Mouse (Mus musculus) neural tube, embryonic 12.5 days (tissue): ENCODE measurements around the gene Stx2. TPM values are rescaled to one million over a fixed set of nuclear protein-coding genes. Genes with fewer than 3 reads are reported as not detected.
A peak's percentile ranks its signal among the peaks of the same experiment; 100 is the strongest.

Source experiments
- ATAC-seq: fragments of 200-750 bp; cut with Nextera tagmentation; 2 replicates; pipeline ENCODE4 v1.8.0; 2017; ENCODE audit warnings: low read depth, mild to moderate bottlenecking, moderate TSS enrichment, moderate library complexity; ENCODE audit not compliant: low FRiP score
- H3K27ac ChIP-seq: fragments of 300-500 bp; sonication (generic); 2 replicates; pipeline ENCODE4 v1.5.1; 2016
- H3K27me3 ChIP-seq: fragments of 300-500 bp; sonication (generic); replicated peaks from 2 replicates; pipeline ENCODE4 v1.6.1; 2016; ENCODE audit warnings: mild to moderate bottlenecking
- H3K36me3 ChIP-seq: fragments of 300-500 bp; sonication (generic); 2 replicates; pipeline ENCODE4 v1.6.1; 2016; ENCODE audit warnings: mild to moderate bottlenecking
- H3K4me1 ChIP-seq: fragments of 300-500 bp; sonication (generic); 2 replicates; pipeline ENCODE4 v1.6.1; 2016
- H3K4me2 ChIP-seq: fragments of 300-500 bp; sonication (generic); replicated peaks from 2 replicates; pipeline ENCODE4 v1.6.1; 2016; ENCODE audit warnings: mild to moderate bottlenecking
- H3K4me3 ChIP-seq: fragments of 300-500 bp; sonication (generic); 2 replicates; pipeline ENCODE4 v1.5.1; 2016
- H3K9ac ChIP-seq: fragments of 300-500 bp; sonication (generic); 2 replicates; pipeline ENCODE4 v1.6.1; 2016; ENCODE audit warnings: mild to moderate bottlenecking
- H3K9me3 ChIP-seq: fragments of 300-500 bp; sonication (generic); 2 replicates; pipeline ENCODE4 v1.6.1; 2016; ENCODE audit warnings: mild to moderate bottlenecking
- WGBS: fragments of 180-500 bp; shearing (Covaris S2); methylation state at CpG from one replicate; pipeline ENCODE4 v1.1.7; 2016; 5-methylcytosine and 5-hydroxymethylcytosine counted together
- polyA plus RNA-seq: library from polyadenylated mRNA; unstranded; fragments of >200 nt; fragmentation: Nextera tagmentation; extraction: Ambion mirVana; gene quantifications from 2 replicates; pipeline ENCODE4 v1.2.1, GENCODE M21; 2016

Stx2 gene
- polyA plus RNA-seq, result 29.9 and 37.0 TPM in 2 replicates

DNA sequence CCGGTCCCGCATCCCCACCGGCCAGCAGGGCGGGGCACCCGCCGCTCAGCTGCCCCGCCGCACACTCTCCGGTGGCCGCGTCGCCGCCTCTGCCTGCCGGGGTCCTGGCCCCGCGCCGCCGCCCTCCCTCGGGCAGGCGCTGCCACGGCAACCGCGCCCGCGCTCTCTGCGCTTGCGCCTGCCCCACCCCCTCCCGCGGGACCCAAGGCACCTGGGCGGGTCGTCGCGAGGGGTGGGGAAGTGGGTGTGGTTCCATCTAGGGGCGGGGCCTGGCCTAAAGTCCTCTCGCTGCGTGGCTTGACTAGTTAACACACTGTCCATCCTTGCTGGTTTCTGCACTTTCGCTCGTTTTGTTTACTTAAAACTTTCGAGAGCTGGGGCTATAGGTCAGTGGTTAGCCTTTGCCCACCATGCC lies at the start of gene Stx2:
Stx2 (minus strand) TSS at position 163 of the 415 bp plus-strand sequence.
- H3K9me3 ChIP-seq, result no peaks in the 10 kb centered on the region

DNA sequence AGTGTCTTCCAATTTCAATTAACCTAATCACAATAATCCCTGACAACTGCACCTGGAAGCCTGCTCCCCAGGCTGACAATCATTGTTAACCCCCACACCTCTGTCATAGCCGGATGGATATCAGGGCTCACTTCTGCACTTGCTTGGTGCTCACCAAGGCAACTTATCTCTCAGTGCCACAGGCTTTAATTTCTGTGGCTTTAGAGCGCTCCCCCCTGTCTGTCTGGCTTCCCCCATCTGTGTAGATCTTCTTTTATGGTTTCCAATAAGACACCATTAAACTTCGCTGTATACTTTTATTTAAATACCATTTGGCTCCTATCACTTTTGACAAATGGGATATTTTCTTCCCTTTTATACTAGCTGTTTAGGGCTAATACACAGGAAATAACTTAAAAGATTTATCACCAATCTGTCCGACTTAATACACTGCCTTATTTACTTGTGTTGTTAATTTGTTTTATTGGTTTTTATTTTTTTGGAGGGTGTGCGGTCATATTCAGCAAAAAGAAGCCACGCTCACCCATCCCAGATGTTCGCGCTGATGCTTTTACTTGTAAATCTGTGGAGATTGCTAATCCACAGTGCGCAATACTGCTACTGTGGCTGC lies 46.4 kb upstream of the Stx2 start:
- Histone ChIP-seq H3K27ac (no peak overlapping the region), H3K4me2 (no peak overlapping the region), H3K9ac (no peak overlapping the region), H3K27me3 (no peaks in the 10 kb centered on the region), H3K4me3 (no peak overlapping the region), H3K9me3 (no peaks in the 10 kb centered on the region), H3K36me3 (no peaks in the 10 kb centered on the region), H3K4me1 (peaks cover 6% of the 10 kb centered on the region; the same call in 1 of the 2 replicates)
- WGBS, result 86% methylated on average over 9 of the region's 9 CpGs
- ATAC-seq, result no peak

More for the DNA sequence above, at the start of gene Stx2:
- peaks cover 7% of the 10 kb centered on the region for H3K4me1 ChIP-seq
- no peaks in the 10 kb centered on the region for H3K27me3 ChIP-seq
- peak within 1 kb of the TSS; percentile 85 for H3K4me2 ChIP-seq
- under 1% methylated on average over 39 of the region's 39 CpGs for WGBS
- no peaks in the 10 kb centered on the region for H3K36me3 ChIP-seq
- peak within 1 kb of the TSS; percentile 78 for H3K9ac ChIP-seq
- H3K27ac ChIP-seq, result no peak within 1 kb of the TSS; the same call in 1 of the 2 replicates
- H3K4me3 ChIP-seq, result peak within 1 kb of the TSS; percentile 70
- ATAC-seq, result peak; percentile 90

DNA sequence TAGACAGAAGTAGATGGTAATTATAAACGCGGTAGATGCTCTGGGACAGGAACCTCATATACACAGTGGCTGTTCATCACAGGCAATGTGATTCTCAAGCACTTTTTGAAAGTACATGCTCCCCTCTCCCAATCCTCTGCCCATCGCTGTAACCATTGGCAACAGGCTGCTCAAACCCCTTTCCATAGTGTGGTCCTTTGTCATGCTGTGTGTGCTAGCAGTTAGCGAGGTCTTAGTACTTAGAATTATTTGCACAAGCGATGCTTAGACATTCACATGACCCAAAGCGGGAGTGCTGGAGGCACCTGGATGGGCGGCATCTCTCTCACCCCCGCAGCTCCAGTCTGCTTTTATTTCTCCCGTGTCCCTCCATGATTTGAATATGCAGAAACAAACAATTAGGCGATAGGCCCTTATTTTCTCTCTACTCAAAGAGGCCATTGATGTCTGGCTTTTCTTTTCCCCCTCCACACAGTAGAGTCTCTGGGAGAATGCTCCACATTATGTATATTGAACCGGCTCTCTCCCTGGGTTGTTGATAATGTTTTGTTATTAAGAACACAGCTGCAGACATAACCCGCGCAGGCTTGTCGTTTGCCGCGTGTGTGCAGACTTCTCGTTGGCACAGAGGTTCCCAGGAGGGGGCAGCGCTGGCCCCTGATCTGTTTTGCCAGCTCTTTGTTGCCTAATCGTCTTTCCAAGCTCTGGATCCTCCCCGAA lies 44.4 kb upstream of the Stx2 start:
- WGBS, result 25% methylated on average over 20 of the region's 20 CpGs
- H3K4me3 ChIP-seq, result no peak overlapping the region
- no peaks in the 10 kb centered on the region for H3K36me3 ChIP-seq
- H3K4me1 ChIP-seq, result peaks cover 6% of the 10 kb centered on the region; the same call in 1 of the 2 replicates
- H3K4me2 ChIP-seq, result peak overlapping the region; percentile 36; the same call in 1 of the 2 replicates
- peak; percentile 80 for ATAC-seq
- 0 out of 2 replicates have a peak overlapping the region, but pooled peaks have one; percentile 6 for H3K27ac ChIP-seq
- no peaks in the 10 kb centered on the region for H3K27me3 ChIP-seq
- no peak overlapping the region for H3K9ac ChIP-seq
- H3K9me3 ChIP-seq, result no peaks in the 10 kb centered on the region

DNA sequence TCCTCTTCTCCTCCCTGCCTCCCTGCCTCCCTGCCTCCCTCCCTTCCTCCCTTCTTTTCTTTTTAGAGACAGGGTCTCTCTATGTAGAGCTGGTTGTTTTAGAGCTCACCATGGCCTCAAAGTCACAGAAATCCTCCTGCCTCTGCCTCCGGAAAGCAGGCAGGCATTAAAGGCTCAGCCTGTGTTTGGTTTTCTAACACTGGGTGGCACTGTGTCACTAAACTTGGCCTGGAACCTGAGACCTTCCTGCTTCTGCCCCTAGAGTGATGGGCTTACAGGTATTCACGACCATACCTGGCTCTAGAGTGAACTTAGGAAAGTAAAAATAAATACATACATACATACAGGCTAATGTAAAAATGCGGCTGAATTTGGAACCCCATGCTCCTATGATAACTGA lies 43.5 kb upstream of the Stx2 start:
- H3K27ac ChIP-seq, result no peak overlapping the region
- 90% methylated on average over 3 of the region's 3 CpGs for WGBS
- H3K9me3 ChIP-seq, result no peaks in the 10 kb centered on the region
- H3K4me3 ChIP-seq, result no peak overlapping the region
- no peaks in the 10 kb centered on the region for H3K36me3 ChIP-seq
- no peak for ATAC-seq
- no peak overlapping the region for H3K9ac ChIP-seq
- H3K4me1 ChIP-seq, result peaks cover 6% of the 10 kb centered on the region; the same call in 1 of the 2 replicates
- H3K4me2 ChIP-seq, result no peak overlapping the region
- no peaks in the 10 kb centered on the region for H3K27me3 ChIP-seq

DNA sequence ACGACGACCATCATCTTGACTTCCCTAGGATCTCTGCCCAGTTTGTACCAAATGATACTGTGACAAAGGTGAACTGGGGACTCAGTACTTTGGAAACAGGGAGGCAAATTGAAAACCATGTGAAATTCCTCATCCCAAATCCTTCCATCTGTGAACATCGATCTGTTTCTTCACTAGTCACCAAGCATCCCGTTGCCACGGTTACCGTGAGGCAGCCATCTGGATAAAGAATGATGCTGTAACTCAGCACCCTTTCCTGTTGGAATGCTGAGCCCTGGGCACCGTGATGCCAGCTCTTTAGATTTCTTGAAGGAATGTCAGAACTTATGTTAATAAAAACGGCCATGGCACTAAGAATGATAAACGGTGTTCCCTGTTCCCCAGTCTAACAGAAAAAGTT lies 41.0 kb upstream of the Stx2 start:
- H3K27me3 ChIP-seq, result no peaks in the 10 kb centered on the region
- H3K36me3 ChIP-seq, result no peaks in the 10 kb centered on the region
- H3K4me1 ChIP-seq, result peaks cover 14% of the 10 kb centered on the region; the same call in 1 of the 2 replicates
- H3K9ac ChIP-seq, result no peak overlapping the region
- H3K27ac ChIP-seq, result no peak overlapping the region
- H3K4me2 ChIP-seq, result no peak overlapping the region
- 63% methylated on average over 9 of the region's 9 CpGs for WGBS
- H3K4me3 ChIP-seq, result no peak overlapping the region
- H3K9me3 ChIP-seq, result no peaks in the 10 kb centered on the region
- ATAC-seq, result no peak

GRCm38 (mm10) chr5:129045641-129046580 lies 37.5 kb upstream of the Stx2 start:
- Histone ChIP-seq H3K27me3 (no peaks in the 10 kb centered on the region), H3K9me3 (no peaks in the 10 kb centered on the region), H3K9ac (no peak overlapping the region), H3K4me2 (no peak overlapping the region), H3K4me3 (no peak overlapping the region), H3K4me1 (peaks cover 8% of the 10 kb centered on the region; the same call in 1 of the 2 replicates), H3K27ac (no peak overlapping the region), H3K36me3 (no peaks in the 10 kb centered on the region)
- 64% methylated on average over 26 of the region's 26 CpGs for WGBS
- ATAC-seq, result no peak

DNA sequence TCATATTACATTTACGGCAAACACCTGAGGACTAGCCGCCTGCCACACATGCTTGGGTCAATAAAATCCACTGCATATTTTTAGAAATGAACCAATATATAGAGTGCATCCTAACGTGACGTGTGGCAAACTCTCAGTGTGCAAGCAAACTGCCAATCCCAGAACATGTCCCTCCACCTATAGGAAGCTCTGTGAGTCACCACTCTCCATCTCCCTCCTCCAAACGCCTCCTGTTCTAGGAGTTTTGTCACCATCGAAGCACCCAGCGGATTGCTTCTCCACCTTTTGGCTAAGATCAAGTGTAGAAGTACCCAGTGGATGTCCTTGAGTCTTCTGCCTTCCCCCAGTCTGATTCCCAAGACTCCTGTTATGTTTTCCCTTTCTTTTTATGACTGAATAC lies 29.4 kb upstream of the Stx2 start:
- WGBS, result 87% methylated on average over 7 of the region's 7 CpGs
- no peak overlapping the region for H3K4me2 ChIP-seq
- no peaks in the 10 kb centered on the region for H3K36me3 ChIP-seq
- ATAC-seq, result no peak
- H3K4me3 ChIP-seq, result no peak overlapping the region
- H3K4me1 ChIP-seq, result no peaks in the 10 kb centered on the region
- H3K27me3 ChIP-seq, result no peaks in the 10 kb centered on the region
- no peak overlapping the region for H3K27ac ChIP-seq
- H3K9ac ChIP-seq, result no peak overlapping the region
- 0 out of 2 replicates have a peak, but pooled peaks cover 6% of the 10 kb centered on the region for H3K9me3 ChIP-seq

- Histone ChIP-seq H3K4me2 (no peak overlapping the region), H3K9ac (no peak overlapping the region), H3K27ac (no peak overlapping the region), H3K9me3 (0 out of 2 replicates have a peak, but pooled peaks cover 6% of the 10 kb centered on the region), H3K27me3 (no peaks in the 10 kb centered on the region), H3K4me3 (no peak overlapping the region), H3K36me3 (no peaks in the 10 kb centered on the region), H3K4me1 (no peaks in the 10 kb centered on the region)
- 89% methylated on average over 5 of the region's 5 CpGs for WGBS
- no peak for ATAC-seq
Measured at GRCm38 (mm10) chr5:129036678-129037077, 28.3 kb upstream of the Stx2 start.

DNA sequence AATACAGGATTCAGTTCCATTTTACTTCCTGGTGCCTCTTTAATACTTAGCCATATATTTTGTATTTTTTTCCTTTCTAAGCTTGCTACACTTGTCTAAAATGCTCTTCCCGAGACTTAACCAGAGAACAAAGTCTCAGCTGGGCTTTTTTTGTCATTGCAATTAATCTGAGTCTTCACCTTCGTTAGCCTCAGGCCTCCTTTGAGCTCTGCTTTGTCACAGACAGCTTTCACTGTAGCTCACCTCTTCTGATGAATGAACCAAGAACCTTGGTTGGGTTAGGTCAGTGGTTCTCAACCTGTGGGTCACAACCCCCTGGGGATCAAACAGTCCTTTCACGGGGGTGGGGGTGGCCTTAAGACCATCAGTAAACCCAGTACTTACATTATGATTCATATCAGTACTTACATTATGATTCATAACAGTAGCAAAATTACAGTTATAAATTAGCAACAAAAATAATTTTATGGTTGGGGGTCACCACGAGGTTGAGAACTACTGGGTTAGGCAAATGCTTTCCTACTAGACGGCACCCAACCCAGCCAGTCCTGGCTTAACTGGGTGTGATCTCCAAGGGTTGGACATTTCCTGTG lies 20.9 kb upstream of the Stx2 start:
- no peak overlapping the region for H3K4me3 ChIP-seq
- 81% methylated on average over 5 of the region's 5 CpGs for WGBS
- no peaks in the 10 kb centered on the region for H3K4me1 ChIP-seq

GRCm38 (mm10) chr5:129026637-129027036 lies 18.3 kb upstream of the Stx2 start:
- no peak for ATAC-seq
- no peak overlapping the region for H3K4me2 ChIP-seq
- peaks cover 3% of the 10 kb centered on the region; the same call in 1 of the 2 replicates for H3K4me1 ChIP-seq
- H3K9me3 ChIP-seq, result no peaks in the 10 kb centered on the region
- peaks cover 25% of the 10 kb centered on the region for H3K36me3 ChIP-seq
- H3K4me3 ChIP-seq, result no peak overlapping the region
- WGBS, result 91% methylated on average over 1 of the region's 1 CpGs
- no peaks in the 10 kb centered on the region for H3K27me3 ChIP-seq
- H3K27ac ChIP-seq, result no peak overlapping the region
- H3K9ac ChIP-seq, result no peak overlapping the region

More for the DNA sequence above, 20.9 kb upstream of the Stx2 start:
- Histone ChIP-seq H3K9ac (no peak overlapping the region), H3K27me3 (no peaks in the 10 kb centered on the region), H3K36me3 (peaks cover 15% of the 10 kb centered on the region; the same call in 1 of the 2 replicates), H3K4me2 (no peak overlapping the region), H3K9me3 (0 out of 2 replicates have a peak, but pooled peaks cover 6% of the 10 kb centered on the region), H3K27ac (no peak overlapping the region)
- ATAC-seq, result no peak

- no peak for ATAC-seq
- H3K4me2 ChIP-seq, result no peak overlapping the region
- peaks cover 25% of the 10 kb centered on the region for H3K36me3 ChIP-seq
- H3K4me3 ChIP-seq, result no peak overlapping the region
- WGBS, result 93% methylated on average over 3 of the region's 3 CpGs
- no peaks in the 10 kb centered on the region for H3K27me3 ChIP-seq
- H3K4me1 ChIP-seq, result peaks cover 7% of the 10 kb centered on the region; the same call in 1 of the 2 replicates
- H3K9me3 ChIP-seq, result no peaks in the 10 kb centered on the region
- no peak overlapping the region for H3K27ac ChIP-seq
- H3K9ac ChIP-seq, result no peak overlapping the region
Measured at GRCm38 (mm10) chr5:129026171-129026570, 17.8 kb upstream of the Stx2 start.
